Mouse (Mus musculus): ENCODE data around the gene Jade2.

DNA sequence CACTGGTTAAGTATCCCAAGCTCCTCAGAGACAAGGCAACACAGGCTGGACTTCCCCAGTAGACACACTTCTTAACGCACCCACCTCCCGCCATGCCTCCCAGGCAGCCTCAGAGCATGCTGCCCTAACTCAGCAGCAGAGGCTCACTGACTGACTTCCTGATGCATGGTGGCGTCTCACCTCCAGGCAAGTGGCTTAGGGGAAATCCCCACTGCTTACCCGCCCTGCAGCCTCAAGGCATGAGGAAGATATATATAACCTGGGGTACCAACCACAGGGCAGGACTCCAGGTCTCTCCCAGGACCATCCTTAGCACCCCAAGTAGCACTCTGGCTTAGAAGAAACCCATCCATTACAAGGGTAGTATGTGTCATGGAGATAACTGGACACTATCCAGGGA, 14.3 kb downstream of the Jade2 start:
- TF ChIP-seq CTCF (IDR thresholded peaks at IDR 0.05; ENCODE audit: extremely low read depth, insufficient read depth, low read length) (no peak), POLR2A (IDR thresholded peaks at IDR 0.05; ENCODE audit: extremely low read depth, insufficient read depth, low read length) (no peak)
